Mouse (Mus musculus) CH12.LX (cell line): ENCODE results near the gene Pex11b.

Experiments
- BHLHE40 ChIP-seq: IDR thresholded peaks from 2 replicates; pipeline ENCODE4 v1.6.1; 2011; ENCODE audit warnings: mild to moderate bottlenecking, low read depth, low read length, improper control_type of control experiment
- CTCF ChIP-seq, 2 experiments: IDR thresholded peaks in 1 of 2; conservative IDR thresholded peaks in 1 of 2; 2 replicates each; pipeline ENCODE4 v1.5.1; 2011 to 2012; ENCODE audit warnings: low read depth in 2 of 2, low read length in 2 of 2, improper control_type of control experiment in 1 of 2, inconsistent platforms in 1 of 2, mild to moderate bottlenecking in 1 of 2, moderate library complexity in 1 of 2
- NELFE ChIP-seq: IDR thresholded peaks from 2 replicates; pipeline ENCODE4 v1.6.1; 2011; ENCODE audit warnings: low read depth, low read length, improper control_type of control experiment
- PAX5 ChIP-seq: IDR thresholded peaks from 2 replicates; pipeline ENCODE4 v1.6.1; 2012; ENCODE audit warnings: low read length, inconsistent platforms, mixed read lengths
- POLR2A ChIP-seq: IDR thresholded peaks from 2 replicates; pipeline ENCODE4 v1.6.1; 2011; ENCODE audit warnings: low read depth, mild to moderate bottlenecking, improper control_type of control experiment, low read length
- RCOR1 ChIP-seq: conservative IDR thresholded peaks from 2 replicates; pipeline ENCODE4 v1.6.1; 2012; ENCODE audit warnings: low read depth, mild to moderate bottlenecking, inconsistent platforms, low read length, improper control_type of control experiment
- USF1 ChIP-seq: IDR thresholded peaks from 2 replicates; pipeline ENCODE4 v1.6.1; 2014; ENCODE audit warnings: low read depth, mild to moderate bottlenecking, inconsistent platforms, low read length, improper control_type of control experiment

DNA sequence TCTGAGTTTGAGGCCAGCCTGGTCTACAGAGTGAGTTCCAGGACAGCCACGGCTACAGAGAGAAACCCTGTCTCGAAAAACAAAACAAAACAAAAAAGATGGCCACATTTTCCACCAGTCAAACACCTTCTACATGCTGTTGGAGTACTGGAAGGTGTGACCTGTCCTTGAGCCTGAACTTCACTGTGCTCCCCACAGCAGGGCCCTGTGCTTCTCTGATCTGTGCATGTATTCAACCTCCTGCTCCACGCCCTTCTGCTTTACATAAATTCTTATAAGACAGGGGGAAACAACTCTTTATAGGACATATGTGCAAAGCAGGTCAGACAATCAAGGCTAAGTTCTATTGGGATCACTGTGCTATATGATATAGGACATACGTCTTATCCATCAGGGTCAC is 12.0 kb upstream of the Pex11b start:
- TF ChIP-seq CTCF (conservative IDR thresholded peaks at IDR 0.05 in 1 of 2, IDR thresholded peaks at IDR 0.05 in 1 of 2; ENCODE audit: low read depth in 2 of 2, low read length in 2 of 2): no peak
- no peak for TF ChIP-seq POLR2A
- no peak for TF ChIP-seq NELFE
- TF ChIP-seq RCOR1: no peak
- TF ChIP-seq BHLHE40: no peak
- TF ChIP-seq USF1: no peak
- no peak for TF ChIP-seq PAX5
